1 mouse cellular context compared by ENCODE assay signal in genomic region chr1:58795291-58796058, GRCm38 (mm10).
TF ChIP-seq lines count a peak whose summit lies in the region.

Gene Casp8, plus strand, starts transcription at chr1:58795374.

TF ChIP-seq in MEL, 35 proteins besides CTCF, POLR2A, EP300 and RAD21 (continued from another document):
- TF ChIP-seq KAT2A (conservative IDR thresholded peaks at IDR 0.05; ENCODE audit: low read depth, low read length): no peak
- no peak for TF ChIP-seq MYB (IDR thresholded peaks at IDR 0.05; ENCODE audit: low read depth, low read length)
- TF ChIP-seq GATA1 (IDR thresholded peaks at IDR 0.05; ENCODE audit: low read depth, low read length): no peak
- no peak for TF ChIP-seq CHD2 (IDR thresholded peaks at IDR 0.05; ENCODE audit: low read length)
- TF ChIP-seq MYC (IDR thresholded peaks at IDR 0.05; ENCODE audit: low read depth, low read length): no peak
TF ChIP-seq in MEL: peak in this region for 8.
